Mouse (Mus musculus): ENCODE results near the gene Adh5. TPM values are rescaled to one million over a fixed set of nuclear protein-coding genes. Genes with fewer than 3 reads are reported as not detected.

The Adh5 gene
- polyA plus RNA-seq, 1 experiment from 2014 or later = 230 TPM

DNA sequence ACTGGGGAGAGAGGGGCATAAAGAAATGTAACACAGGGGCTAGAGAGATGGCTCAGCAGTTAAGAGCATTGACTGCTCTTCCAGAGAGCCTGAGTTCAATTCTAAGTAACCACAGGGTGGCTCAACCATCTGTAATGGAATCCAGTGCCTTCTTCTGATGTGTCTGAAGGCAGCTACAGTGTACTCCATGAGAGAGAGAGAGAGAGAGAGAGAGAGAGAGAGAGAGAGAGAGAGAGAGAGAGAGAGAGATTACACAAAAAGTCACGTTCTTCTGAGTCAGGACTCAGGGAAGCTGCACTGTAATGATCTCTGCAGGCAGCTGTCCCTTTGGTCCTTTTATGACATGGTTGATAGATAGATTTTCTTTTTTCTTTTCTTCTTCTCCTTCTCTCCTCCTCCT is 51.7 kb downstream of the Adh5 start:
- Histone ChIP-seq H3K4me2 (no peak overlapping the region), H3K36me3 (no peaks in the 10 kb centered on the region), H3K27ac (no peak overlapping the region), H3K27me3 (no peaks in the 10 kb centered on the region), H3K9me3 (no peaks in the 10 kb centered on the region), H3K4me1 (replicated peaks) (0 out of 2 replicates have a peak, but pooled peaks cover 4% of the 10 kb centered on the region), H3K9ac (no peak overlapping the region), H3K4me3 (no peak overlapping the region)
- no peak for ATAC-seq (ENCODE audit: low FRiP score)
- WGBS = 33% methylated on average over 1 of the region's 1 CpGs

DNA sequence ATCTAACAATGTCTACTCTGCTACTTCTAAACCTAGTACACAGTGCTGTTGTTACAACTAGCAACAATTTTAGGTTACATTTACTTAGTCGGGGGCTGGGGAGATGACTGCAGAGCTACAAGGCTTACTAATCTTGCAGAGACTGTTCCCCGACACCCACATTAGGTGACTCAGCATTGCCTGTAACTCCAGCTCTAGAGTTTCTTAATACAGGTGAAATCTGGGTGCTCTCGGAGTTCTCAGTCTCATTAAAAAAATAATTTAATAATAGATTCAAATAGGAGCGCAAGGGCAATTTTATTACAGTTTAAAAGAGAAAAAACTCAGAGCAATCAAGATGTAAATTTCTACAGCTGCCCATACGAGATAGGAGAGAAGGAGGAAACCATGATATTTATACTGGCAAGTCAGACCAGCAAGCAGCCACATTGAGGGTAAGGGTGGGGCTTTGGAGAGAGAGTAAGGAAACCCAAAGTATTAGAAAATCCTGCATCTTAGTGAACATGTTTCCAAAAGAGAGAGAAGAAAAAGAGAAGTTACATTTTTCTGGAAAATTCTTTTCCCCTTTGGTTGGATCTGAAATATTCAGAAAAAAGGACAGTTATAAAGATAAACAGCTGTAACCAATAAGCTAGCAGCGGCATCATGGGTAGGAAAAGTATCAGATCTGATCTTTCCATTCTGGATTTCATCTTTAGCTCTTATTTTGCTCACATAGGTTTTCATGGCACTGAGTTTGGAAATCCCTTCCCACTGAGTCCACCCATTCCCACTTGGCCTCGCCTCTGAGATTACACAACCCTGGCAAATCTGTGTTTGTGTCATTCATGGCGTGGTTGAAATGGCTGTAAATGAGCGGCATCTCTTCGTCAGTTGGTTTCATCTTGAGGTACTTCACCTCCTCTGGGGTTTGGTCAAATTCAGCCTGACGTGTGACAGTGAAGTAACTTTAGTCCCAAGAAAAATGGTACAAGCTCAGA is 52.6 kb downstream of the Adh5 start:
- Histone ChIP-seq H3K27me3 (no peaks in the 10 kb centered on the region), H3K36me3 (no peaks in the 10 kb centered on the region), H3K4me2 (no peak overlapping the region), H3K9me3 (no peaks in the 10 kb centered on the region), H3K9ac (no peak overlapping the region), H3K27ac (no peak overlapping the region), H3K4me3 (no peak overlapping the region), H3K4me1 (replicated peaks) (peaks cover 9% of the 10 kb centered on the region)
- 86% methylated on average over 11 of the region's 11 CpGs for WGBS
- no peak for ATAC-seq (ENCODE audit: low FRiP score)

DNA sequence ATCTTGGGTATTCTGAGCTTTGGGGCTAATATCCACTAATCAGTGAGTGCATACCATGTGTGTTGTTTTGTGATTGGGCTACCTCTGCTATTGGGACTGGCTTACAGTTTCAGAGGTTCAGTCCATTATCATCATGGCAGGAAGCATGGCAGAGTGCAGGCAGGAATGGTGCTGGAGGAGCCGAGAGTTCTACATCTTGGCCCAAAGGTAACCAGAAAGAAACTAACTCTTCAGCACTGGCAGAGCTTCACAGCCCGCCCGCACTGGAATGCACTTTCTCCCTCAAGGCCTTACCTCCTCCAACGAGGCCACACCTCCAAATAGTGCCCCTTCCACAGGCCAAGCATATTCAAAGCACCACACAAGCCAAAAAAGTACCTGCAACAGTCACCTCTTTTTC is 55.8 kb downstream of the Adh5 start:
- Histone ChIP-seq H3K4me3 (no peak overlapping the region), H3K27me3 (no peaks in the 10 kb centered on the region), H3K9me3 (no peaks in the 10 kb centered on the region), H3K4me1 (replicated peaks) (peaks cover 9% of the 10 kb centered on the region), H3K27ac (no peak overlapping the region), H3K36me3 (no peaks in the 10 kb centered on the region), H3K9ac (no peak overlapping the region), H3K4me2 (no peak overlapping the region)
- WGBS = 72% methylated on average over 4 of the region's 4 CpGs
- ATAC-seq (ENCODE audit: low FRiP score) = no peak

DNA sequence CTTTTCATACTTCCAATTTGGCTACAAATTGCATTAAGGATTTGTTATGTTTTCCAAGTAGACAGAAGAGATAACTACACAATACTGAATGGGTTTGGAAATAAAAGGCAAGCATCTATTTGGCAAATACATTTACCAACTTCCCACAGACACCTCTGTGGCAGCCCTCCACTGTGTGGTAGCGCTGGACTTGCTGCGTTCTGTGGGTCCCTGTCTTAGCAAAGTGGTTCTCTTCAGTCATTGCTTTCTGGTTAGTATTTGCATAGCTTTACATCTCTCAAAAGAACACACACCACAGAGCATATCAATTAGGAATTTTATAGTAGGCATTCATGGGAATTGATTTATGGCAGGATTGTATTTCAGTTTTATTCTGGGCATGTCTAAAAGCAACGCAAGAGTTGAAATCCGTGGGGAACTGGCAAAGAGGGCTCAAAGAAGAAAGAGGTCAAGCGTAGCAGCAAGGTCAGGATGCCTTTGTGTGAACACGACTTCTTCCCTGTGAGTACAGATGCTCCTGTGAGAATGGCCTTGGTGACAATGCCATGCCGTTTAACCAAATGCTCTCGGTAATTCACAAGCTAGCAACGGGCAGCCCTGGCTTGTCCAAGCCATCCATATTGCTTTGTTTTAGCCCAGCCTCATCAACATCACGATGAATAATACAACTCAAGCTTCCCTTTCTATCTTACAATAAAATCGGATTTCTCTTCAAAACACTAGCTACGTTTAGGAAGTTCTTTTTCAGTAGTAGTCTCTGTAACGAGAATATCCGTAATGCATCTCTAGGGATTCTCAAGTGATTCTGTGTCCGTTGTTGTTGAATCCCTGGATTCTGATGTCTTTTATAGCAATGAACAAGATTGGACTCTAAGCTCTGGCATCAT is 57.2 kb downstream of the Adh5 start:
- H3K9ac ChIP-seq = no peak overlapping the region
- ATAC-seq (ENCODE audit: low FRiP score) = peak; percentile 55
- no peaks in the 10 kb centered on the region for H3K36me3 ChIP-seq
- peak overlapping the region; percentile 15 for H3K4me2 ChIP-seq
- WGBS = 10% methylated on average over 15 of the region's 15 CpGs
- peaks cover 9% of the 10 kb centered on the region for H3K4me1 ChIP-seq (replicated peaks)
- no peaks in the 10 kb centered on the region for H3K27me3 ChIP-seq
- H3K27ac ChIP-seq = no peak overlapping the region
- H3K9me3 ChIP-seq = no peaks in the 10 kb centered on the region
- H3K4me3 ChIP-seq = no peak overlapping the region

DNA sequence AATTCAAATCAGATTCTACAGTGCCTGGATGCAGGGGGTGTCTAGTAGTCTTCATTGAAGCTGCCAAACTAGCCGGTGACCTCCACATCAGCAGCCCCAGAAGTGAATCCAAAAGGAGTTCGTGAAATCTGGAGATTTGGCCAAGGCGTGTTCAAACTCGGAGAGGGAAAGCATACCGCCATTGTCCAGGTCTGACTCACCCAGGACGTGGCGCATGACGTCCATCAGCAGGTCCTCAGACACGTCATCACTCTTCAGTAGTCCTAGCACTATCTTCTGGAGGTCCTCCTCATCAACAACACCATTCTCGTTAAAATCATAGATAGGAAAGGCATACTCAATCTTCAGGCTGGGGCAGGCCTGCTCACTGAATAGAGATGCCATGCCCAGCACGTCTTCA is 60.9 kb downstream of the Adh5 start:
- no peaks in the 10 kb centered on the region for H3K9me3 ChIP-seq
- no peak for ATAC-seq (ENCODE audit: low FRiP score)
- H3K27ac ChIP-seq = no peak overlapping the region
- H3K27me3 ChIP-seq = no peaks in the 10 kb centered on the region
- peaks cover 9% of the 10 kb centered on the region for H3K4me1 ChIP-seq (replicated peaks)
- no peak overlapping the region for H3K9ac ChIP-seq
- no peaks in the 10 kb centered on the region for H3K36me3 ChIP-seq
- H3K4me2 ChIP-seq = no peak overlapping the region
- 90% methylated on average over 11 of the region's 11 CpGs for WGBS
- H3K4me3 ChIP-seq = no peak overlapping the region

Other genes with a start within 250 kb of the Adh5 start
- 0.10 TPM in 1 of 2 replicates, not detected in the other for gene 4930579F01Rik, start 249.3 kb upstream of the Adh5 start, polyA plus RNA-seq (2015; fragmentation: Nextera tagmentation; extraction: Ambion mirVana)
- gene Adh7, start 225.3 kb upstream of the Adh5 start, polyA plus RNA-seq (2015; fragmentation: Nextera tagmentation; extraction: Ambion mirVana) = 0.71 and 1.1 TPM in 2 replicates
- gene Adh1, start 182.1 kb upstream of the Adh5 start, polyA plus RNA-seq (2015; fragmentation: Nextera tagmentation; extraction: Ambion mirVana) = 0.65 and 1.4 TPM in 2 replicates
- gene Adh6a, start 129.8 kb upstream of the Adh5 start, polyA plus RNA-seq (2015; fragmentation: Nextera tagmentation; extraction: Ambion mirVana) = not detected in 2 replicates
- 0.10 and 0.22 TPM in 2 replicates for gene Adh6b, start 101.3 kb upstream of the Adh5 start, polyA plus RNA-seq (2015; fragmentation: Nextera tagmentation; extraction: Ambion mirVana)
- gene Adh4, start 27.6 kb upstream of the Adh5 start, polyA plus RNA-seq (2015; fragmentation: Nextera tagmentation; extraction: Ambion mirVana) = not detected in 2 replicates
- gene Metap1, start 46.4 kb downstream of the Adh5 start, polyA plus RNA-seq (2015; fragmentation: Nextera tagmentation; extraction: Ambion mirVana) = 47.7 and 49.9 TPM in 2 replicates
- 317 and 323 TPM in 2 replicates for gene Eif4e, start 83.1 kb downstream of the Adh5 start, polyA plus RNA-seq (2015; fragmentation: Nextera tagmentation; extraction: Ambion mirVana)

All from hindbrain, embryonic 13.5 days (tissue).